Mouse (Mus musculus) CH12.LX (cell line): Measurements from ENCODE around the gene Cd2.

Experiments
- ETS1 ChIP-seq: conservative IDR thresholded peaks from 2 replicates; pipeline ENCODE4 v1.6.1; 2012; ENCODE audit warnings: low read depth, mild to moderate bottlenecking, inconsistent platforms, low read length, improper control_type of control experiment, moderate library complexity
- IRF4 ChIP-seq: IDR thresholded peaks from 2 replicates; pipeline ENCODE4 v1.6.1; 2014; ENCODE audit warnings: low read depth, mild to moderate bottlenecking, inconsistent platforms, low read length, improper control_type of control experiment
- MXI1 ChIP-seq: IDR thresholded peaks from 2 replicates; pipeline ENCODE4 v1.6.1; 2011; ENCODE audit warnings: mild to moderate bottlenecking, low read depth, low read length, improper control_type of control experiment

- TF ChIP-seq ETS1 (no peak), MXI1 (no peak), IRF4 (no peak)
Measured at GRCm38 (mm10) chr3:101268361-101268760, 19.4 kb downstream of the Cd2 start.
